ENCODE assay signal across 23 mouse cellular contexts in the genomic region with DNA sequence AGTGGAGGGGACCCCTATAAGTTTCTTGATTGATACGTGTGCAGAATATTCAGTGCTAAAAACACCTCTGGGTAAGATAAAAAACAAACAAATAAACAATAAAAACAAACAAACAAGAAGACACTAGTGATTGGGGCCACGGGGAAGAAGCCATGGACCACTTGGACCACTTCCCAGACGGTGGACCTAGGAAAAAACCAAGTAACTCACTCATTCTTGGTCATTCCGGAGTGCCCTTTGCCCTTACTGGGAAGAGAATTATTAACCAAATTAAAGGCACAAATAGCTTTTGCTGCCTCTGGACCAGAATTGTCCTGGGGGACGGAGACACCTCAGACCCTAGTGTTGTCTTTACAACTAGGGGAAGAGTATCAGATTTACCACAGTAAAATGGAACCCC. TPM values are rescaled to one million over a fixed set of nuclear protein-coding genes. Genes with fewer than 3 reads are reported as not detected.
DNase-seq lines count a peak whose midpoint lies in the region; ATAC-seq lines count a peak whose summit lies in the region.
"Had no signal": no experiment of that assay in that cellular context is flagged by ENCODE, and none has a peak within 500 bp of the region (broad histone marks: within the 10 kb centered on the region; RNA-seq: fewer than 3 reads in every experiment).

No protein-coding gene starts in this region.

- peaks cover 7% of the 10 kb centered on the region; the same call in 1 of the 2 replicates for H3K9me3 ChIP-seq in kidney, embryonic 14.5 days (ENCODE audit: control insufficient read depth, low read length)
- peaks cover 12% of the 10 kb centered on the region for H3K9me3 ChIP-seq in kidney, embryonic 16.5 days (ENCODE audit: low read length)
- peaks cover 11% of the 10 kb centered on the region for H3K9me3 ChIP-seq in hindbrain, embryonic 16.5 days (ENCODE audit: control insufficient read depth, low read length)
- H3K9me3 ChIP-seq: forebrain, embryonic 13.5 days; heart, embryonic 10.5 days had no signal

- no peak overlapping the region for H3K4me3 ChIP-seq in kidney, embryonic 14.5 days (ENCODE audit: low read length)
- no peak overlapping the region for H3K4me3 ChIP-seq in kidney, embryonic 16.5 days (ENCODE audit: low read length)
- no peak overlapping the region for H3K4me3 ChIP-seq in hindbrain, embryonic 16.5 days (ENCODE audit: low read length)
- H3K4me3 ChIP-seq: forebrain, embryonic 10.5 days; forebrain, embryonic 13.5 days; heart, adult 2 months; heart, embryonic 10.5 days; heart, embryonic 13.5 days had no signal

- H3K27me3 ChIP-seq in kidney, embryonic 14.5 days (ENCODE audit: control insufficient read depth, insufficient read depth, low read length): no peaks in the 10 kb centered on the region
- no peaks in the 10 kb centered on the region for H3K27me3 ChIP-seq in kidney, embryonic 16.5 days (ENCODE audit: insufficient read depth, low read length)
- H3K27me3 ChIP-seq in hindbrain, embryonic 16.5 days (replicated peaks; ENCODE audit: control insufficient read depth, insufficient read depth, low read length): no peaks in the 10 kb centered on the region
- H3K27me3 ChIP-seq: forebrain, embryonic 13.5 days; heart, embryonic 13.5 days had no signal

- WGBS in kidney, embryonic 14.5 days: 86% methylated on average over 5 of the region's 5 CpGs
- WGBS in kidney, embryonic 16.5 days: 80% methylated on average over 5 of the region's 5 CpGs
- WGBS in hindbrain, embryonic 16.5 days: 85% methylated on average over 5 of the region's 5 CpGs

- H3K4me2 ChIP-seq in kidney, embryonic 14.5 days (replicated peaks; ENCODE audit: low read depth, low read length): no peak overlapping the region
- H3K4me2 ChIP-seq in kidney, embryonic 16.5 days (replicated peaks; ENCODE audit: low read depth, low read length): no peak overlapping the region
- H3K4me2 ChIP-seq in hindbrain, embryonic 16.5 days (ENCODE audit: low read length): no peak overlapping the region
- H3K4me2 ChIP-seq: forebrain, embryonic 13.5 days; heart, embryonic 13.5 days had no signal

- no peaks in the 10 kb centered on the region for H3K4me1 ChIP-seq in kidney, embryonic 14.5 days (ENCODE audit: control insufficient read depth, insufficient read depth, low read length)
- H3K4me1 ChIP-seq in kidney, embryonic 16.5 days (ENCODE audit: insufficient read depth, low read length): no peaks in the 10 kb centered on the region
- no peaks in the 10 kb centered on the region for H3K4me1 ChIP-seq in hindbrain, embryonic 16.5 days (ENCODE audit: control insufficient read depth, insufficient read depth, low read depth, low read length)
- H3K4me1 ChIP-seq: forebrain, embryonic 10.5 days; forebrain, embryonic 13.5 days; heart, embryonic 10.5 days; heart, embryonic 13.5 days had no signal

- H3K27ac ChIP-seq in kidney, embryonic 14.5 days (ENCODE audit: low read depth, low read length): no peak overlapping the region
- H3K27ac ChIP-seq in kidney, embryonic 16.5 days (ENCODE audit: low read length): no peak overlapping the region
- no peak overlapping the region for H3K27ac ChIP-seq in hindbrain, embryonic 16.5 days (ENCODE audit: low read depth, low read length)
- H3K27ac ChIP-seq: forebrain, embryonic 10.5 days; forebrain, embryonic 13.5 days; heart, adult 2 months; heart, embryonic 10.5 days; heart, embryonic 13.5 days had no signal

- H3K9ac ChIP-seq in kidney, embryonic 14.5 days (ENCODE audit: low read depth, low read length): no peak overlapping the region
- H3K9ac ChIP-seq in kidney, embryonic 16.5 days (replicated peaks; ENCODE audit: low read length): no peak overlapping the region
- H3K9ac ChIP-seq in hindbrain, embryonic 16.5 days (ENCODE audit: low read depth, low read length): no peak overlapping the region
- H3K9ac ChIP-seq: forebrain, embryonic 13.5 days; heart, embryonic 13.5 days had no signal

- peak; percentile 31 for DNase-seq in kidney, adult 11 months
- peak; percentile 61 to 66 for DNase-seq in kidney, adult 8-10 months
- DNase-seq in kidney, postnatal 14 days: peak; percentile 49
- no peak for DNase-seq in urinary bladder, adult 18-20 months (ENCODE audit: low spot score in 2 of 2)
- DNase-seq: adrenal gland, adult 8-10 months; adrenal gland, postnatal 25 days; cerebellum, adult 18-20 months; cerebellum, adult 9-10 months; cerebellum, postnatal 14 days; gastrocnemius, postnatal 10 days; gastrocnemius, postnatal 36 days; heart, adult 2 months; heart, postnatal 14 days; heart, postnatal 4 days had no signal

- ATAC-seq in kidney, embryonic 14.5 days (ENCODE audit: low FRiP score, low TSS enrichment): no peak
- ATAC-seq in kidney, embryonic 16.5 days (ENCODE audit: low FRiP score, low TSS enrichment): no peak
- ATAC-seq in hindbrain, embryonic 16.5 days: no peak
- ATAC-seq: activated CD4-positive, CD25-positive, alpha-beta regulatory T cell, adult 4 months; forebrain, embryonic 13.5 days; forebrain, embryonic 16.5 days had no signal

- H3K36me3 ChIP-seq in kidney, embryonic 14.5 days (ENCODE audit: control insufficient read depth, insufficient read depth, low read length): no peaks in the 10 kb centered on the region
- H3K36me3 ChIP-seq in kidney, embryonic 16.5 days (ENCODE audit: insufficient read depth, low read length): no peaks in the 10 kb centered on the region
- no peaks in the 10 kb centered on the region for H3K36me3 ChIP-seq in hindbrain, embryonic 16.5 days (ENCODE audit: control insufficient read depth, insufficient read depth, low read length)
- H3K36me3 ChIP-seq: forebrain, embryonic 10.5 days; heart, embryonic 10.5 days; heart, embryonic 13.5 days had no signal

RNA-seq across cellular contexts. Expression of gene Nfxl1, which starts 6.1 kb away (rescaled TPM):
- polyA plus RNA-seq in kidney, embryonic 14.5 days (2014; fragmentation: Nextera tagmentation; extraction: Ambion mirVana): 17.0 and 31.0 TPM in 2 replicates
- 18.0 and 19.7 TPM in 2 replicates for polyA plus RNA-seq in kidney, embryonic 16.5 days (2015; fragmentation: Nextera tagmentation; extraction: Ambion mirVana)
- 9.3 and 11.6 TPM in 2 replicates for polyA plus RNA-seq in hindbrain, embryonic 16.5 days (2015; fragmentation: Nextera tagmentation; extraction: Ambion mirVana)

RNA-seq across cellular contexts. Expression of gene Zar1, which starts 15.4 kb away (rescaled TPM):
- 0.36 and 0.45 TPM in 2 replicates for polyA plus RNA-seq in kidney, embryonic 14.5 days (2014; fragmentation: Nextera tagmentation; extraction: Ambion mirVana)
- polyA plus RNA-seq in kidney, embryonic 16.5 days (2015; fragmentation: Nextera tagmentation; extraction: Ambion mirVana): 0.24 and 0.30 TPM in 2 replicates
- 4.4 and 5.4 TPM in 2 replicates for polyA plus RNA-seq in hindbrain, embryonic 16.5 days (2015; fragmentation: Nextera tagmentation; extraction: Ambion mirVana)
- polyA plus RNA-seq: activated CD4-positive, CD25-positive, alpha-beta regulatory T cell, adult 4 months; forebrain, embryonic 10.5 days; heart, adult 2 months had no signal

RNA-seq across cellular contexts. Expression of gene Gm5868, which starts 21.7 kb away (rescaled TPM):
- polyA plus RNA-seq in kidney, embryonic 14.5 days (2014; fragmentation: Nextera tagmentation; extraction: Ambion mirVana): 0.39 TPM in 1 of 2 replicates, not detected in the other
- polyA plus RNA-seq in kidney, embryonic 16.5 days (2015; fragmentation: Nextera tagmentation; extraction: Ambion mirVana): 0.33 and 0.45 TPM in 2 replicates
- 8.3 and 8.4 TPM in 2 replicates for polyA plus RNA-seq in hindbrain, embryonic 16.5 days (2015; fragmentation: Nextera tagmentation; extraction: Ambion mirVana)
- polyA plus RNA-seq: activated CD4-positive, CD25-positive, alpha-beta regulatory T cell, adult 4 months; heart, adult 2 months; heart, embryonic 13.5 days had no signal

Comparison
In these comparisons a context has a peak if more than half of its experiments do, and no peak if none do; other contexts are left out.
1. DNase-seq: peak in kidney, adult 11 months (single experiment), kidney, adult 8-10 months (2 of 2) and kidney, postnatal 14 days (single experiment); none in urinary bladder, adult 18-20 months (0 of 2).